Mouse (Mus musculus): ENCODE measurements around the gene Atp8b5.

Atp8b5 gene

DNA sequence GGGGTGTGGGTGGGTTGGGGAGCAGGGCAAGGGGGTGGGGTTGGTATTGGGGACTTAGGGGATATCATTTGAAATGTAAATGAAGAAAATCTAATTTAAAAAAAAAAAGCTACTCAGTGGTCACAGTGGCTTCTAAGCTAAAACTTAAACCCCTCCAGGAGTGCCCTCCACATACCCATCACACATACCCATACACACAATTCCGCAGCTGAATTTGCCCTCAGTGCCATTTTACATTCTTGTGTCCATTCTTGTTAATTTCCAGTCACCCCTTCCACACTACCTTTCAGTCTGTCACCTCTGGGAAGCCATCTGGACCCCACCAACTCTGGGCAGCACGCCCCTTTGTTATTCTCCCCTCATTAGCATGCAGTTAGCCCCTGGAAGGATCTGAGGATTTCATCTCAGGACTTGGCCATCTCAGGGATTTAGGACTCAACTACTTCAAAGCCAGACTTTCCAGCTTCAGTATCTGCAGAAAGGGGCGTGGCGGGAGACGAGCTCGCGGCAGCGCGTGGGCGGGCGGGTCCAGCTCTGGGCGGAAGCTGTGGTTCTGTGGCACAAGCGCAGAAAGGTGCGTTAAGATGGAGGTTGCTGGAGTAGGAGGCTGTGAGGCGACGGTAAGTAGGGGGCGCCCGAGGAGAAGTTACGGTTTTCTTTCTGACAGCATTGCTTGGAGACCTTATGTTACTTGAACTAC is at the start of gene Atp8b5:
Atp8b5 (plus strand) TSS at position 537 of the 700 bp plus-strand sequence.
- peak; percentile 81 for DNase-seq

DNA sequence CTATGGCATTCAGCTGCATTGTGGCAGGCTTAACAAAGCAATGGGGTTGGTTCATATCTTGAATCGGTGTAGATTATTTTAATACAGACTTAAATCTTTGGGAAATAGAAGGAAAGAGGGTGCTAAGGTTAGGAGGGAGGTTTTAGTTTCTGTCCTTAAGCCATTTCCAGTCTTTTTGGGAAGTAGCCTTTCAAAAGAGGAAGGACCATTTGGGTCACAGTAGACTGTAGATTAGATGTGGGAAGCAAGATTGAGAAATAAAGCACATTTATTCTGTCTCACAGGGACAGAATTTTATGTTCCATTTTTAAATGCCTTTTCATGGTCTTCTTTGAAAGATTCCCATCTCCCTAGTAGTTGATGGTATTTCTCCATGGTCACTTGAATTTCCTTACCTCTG is 49.0 kb upstream of the Atp8b5 start:
- no peak for DNase-seq

DNA sequence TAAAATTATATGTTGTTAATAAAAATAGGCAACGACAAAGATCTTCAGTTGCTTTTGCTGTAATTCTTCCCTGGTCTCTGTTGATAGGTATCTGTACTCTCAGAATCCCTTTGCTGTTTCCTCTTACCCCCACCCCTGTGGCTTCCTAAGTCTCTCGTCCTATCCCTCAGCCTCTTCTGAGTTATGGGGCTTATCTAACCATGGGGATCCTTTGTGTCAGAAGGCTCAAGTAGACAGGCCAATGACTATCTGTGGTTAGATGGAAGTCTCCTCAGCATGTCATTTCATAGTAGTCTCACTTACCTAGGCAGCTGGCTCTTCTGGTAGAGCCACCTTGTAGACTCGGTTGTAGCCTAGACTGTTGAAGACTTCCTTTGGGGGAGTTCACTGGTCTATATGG is 35.1 kb upstream of the Atp8b5 start:
- DNase-seq: no peak

DNA sequence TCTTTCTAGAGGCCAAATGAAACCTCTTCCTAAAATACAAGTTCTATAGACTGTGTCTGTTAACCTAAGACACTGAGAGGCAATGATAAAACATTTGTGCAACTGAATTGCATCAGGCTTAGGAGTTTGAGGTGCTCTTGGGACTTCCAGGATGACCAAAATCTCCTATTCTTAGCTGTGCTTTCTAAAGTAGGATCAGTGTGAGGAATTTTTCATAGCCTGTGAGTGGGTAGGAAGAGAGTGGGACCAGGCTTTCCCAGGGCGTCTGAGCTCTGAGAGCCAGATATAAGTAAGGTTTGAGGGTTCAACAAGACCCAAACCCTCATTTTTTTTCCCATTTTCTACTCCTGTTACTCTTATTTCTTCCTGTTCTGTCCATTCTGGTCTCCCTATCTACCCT is 34.0 kb upstream of the Atp8b5 start:
- DNase-seq: no peak

DNA sequence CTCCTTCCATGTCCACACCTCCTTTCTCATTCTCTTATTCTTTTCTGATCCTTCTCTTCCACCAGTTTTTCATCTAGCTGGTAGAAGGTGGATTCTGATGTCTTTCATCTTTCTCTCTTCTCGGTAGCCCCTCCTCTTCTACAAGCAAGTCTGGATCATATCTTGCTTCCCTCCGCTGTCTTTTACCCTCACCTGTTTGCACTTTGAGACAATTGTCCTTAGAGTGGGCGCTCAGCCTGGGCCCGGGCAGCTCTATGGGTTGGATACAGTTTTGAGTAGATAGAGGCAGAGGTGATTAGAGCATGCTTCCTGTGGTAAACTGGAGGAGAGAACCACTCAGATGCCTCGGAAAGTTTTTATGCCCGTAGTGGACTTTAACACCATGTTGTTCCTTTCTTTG is 33.5 kb upstream of the Atp8b5 start:
- DNase-seq: no peak

DNA sequence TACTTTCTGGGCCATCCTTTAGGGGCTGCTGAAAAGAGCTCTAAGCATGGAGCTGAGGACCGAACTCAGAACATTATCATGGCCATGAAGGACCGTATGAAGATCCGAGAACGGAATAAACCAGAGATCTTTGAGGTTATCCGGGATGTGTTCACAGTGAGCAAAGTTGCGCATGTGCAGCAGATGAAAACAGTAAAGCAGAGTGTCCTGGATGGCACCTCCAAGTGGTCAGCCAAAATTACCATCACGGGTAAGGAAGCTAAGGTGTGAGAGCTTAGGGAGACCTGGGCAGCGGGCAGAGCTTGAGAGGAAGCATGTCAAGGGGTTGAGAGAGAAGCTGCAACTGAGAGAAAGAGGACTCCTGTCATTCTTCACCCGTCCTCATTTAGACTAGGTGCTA is 30.1 kb upstream of the Atp8b5 start:
- DNase-seq: no peak

DNA sequence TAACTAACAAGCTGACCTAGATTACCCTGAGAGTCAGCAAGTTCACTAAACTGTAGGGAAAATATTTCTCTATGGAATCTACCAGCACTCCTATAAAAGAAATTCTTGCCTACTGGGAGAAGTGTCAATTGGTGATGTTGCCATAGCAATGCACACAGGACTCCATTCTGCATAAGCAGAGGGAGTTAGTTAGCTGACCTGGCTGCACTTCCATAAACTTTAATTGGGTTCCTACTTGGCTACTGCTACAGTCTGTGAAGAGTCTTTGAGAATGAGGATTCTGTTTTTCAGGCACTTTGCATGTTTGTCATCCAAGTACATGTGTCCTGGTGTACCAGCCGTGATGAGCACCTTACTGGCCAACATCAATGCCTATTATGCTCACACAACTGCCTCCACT is 26.2 kb upstream of the Atp8b5 start:
- no peak for DNase-seq

DNA sequence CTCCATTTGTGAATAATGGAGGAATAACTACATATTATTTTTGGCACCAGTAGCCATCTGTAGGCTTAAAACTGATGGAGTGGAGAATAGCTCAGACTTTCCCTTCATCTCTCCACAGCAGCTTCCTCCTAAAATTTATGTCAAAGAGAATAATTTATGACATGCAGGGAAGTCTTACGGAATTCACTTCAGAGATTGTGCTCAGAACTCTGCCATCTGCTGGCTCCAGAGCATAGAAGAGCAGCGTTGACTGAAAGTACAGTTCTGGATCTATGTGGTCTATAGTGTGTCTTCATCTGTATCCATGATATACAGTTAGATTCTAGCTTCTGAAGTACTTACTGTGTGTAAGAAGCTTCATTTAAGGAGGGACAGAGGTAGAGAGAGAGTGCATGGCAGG is 22.9 kb upstream of the Atp8b5 start:
- peak; percentile 23 for DNase-seq

DNA sequence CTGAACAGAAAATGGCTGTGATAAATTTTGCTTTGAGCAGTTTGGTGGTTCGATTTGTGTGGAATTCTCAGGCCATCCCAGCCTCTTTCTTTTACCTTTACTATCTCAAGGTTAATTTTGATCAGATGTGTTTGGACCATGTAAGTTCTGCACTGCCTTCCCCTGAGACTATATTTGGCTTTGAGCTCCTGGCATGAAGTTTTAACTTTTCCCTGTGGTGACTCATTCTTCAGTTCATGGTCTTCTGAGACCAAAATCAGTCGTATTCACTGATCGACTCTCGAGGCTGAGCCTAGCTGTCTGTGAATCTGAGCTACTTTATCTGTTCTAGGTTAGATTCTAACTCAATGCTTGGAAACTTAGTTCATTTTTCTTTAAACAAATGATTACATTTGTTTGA is 21.2 kb upstream of the Atp8b5 start:
- DNase-seq: no peak

DNA sequence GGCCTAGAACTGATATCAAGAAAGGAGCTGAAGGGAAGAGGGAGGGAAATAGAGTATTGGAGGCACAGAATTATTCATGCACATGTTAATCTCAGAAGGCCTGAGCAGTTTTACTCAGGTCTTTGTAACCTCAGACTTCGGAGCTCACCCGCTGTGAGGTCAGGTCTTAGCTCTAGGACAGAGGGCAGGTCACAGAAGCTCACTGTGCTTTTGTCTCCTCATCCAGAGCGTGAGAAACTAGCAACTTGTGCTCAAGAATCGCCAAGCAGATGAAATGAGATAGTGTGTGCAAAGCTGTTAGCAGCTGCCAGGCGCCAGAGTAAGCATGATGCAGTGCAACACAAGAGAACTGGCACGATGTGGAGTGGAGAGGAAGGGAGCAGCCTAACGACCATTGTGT is 18.9 kb upstream of the Atp8b5 start:
- no peak for DNase-seq

DNA sequence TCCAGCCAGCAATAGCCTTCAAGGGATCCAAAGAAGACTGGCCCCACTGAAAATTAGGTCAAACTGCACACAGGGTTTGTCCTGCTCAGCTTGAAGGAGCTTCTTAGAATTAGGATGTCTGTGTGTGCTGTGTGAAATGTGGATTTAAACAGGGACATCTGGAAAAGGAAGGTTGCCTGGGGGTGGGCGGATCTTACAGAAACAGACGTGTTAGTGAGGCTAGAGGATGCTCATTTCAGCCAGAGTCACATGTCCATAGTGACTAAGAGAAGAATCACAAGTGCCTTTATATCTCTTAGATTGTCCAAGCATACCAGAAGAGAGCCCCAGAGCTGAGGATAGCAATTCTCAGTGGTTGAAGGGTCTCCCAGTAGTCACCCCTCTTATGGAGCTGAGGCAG is 18.1 kb upstream of the Atp8b5 start:
- DNase-seq: peak; percentile 18

DNA sequence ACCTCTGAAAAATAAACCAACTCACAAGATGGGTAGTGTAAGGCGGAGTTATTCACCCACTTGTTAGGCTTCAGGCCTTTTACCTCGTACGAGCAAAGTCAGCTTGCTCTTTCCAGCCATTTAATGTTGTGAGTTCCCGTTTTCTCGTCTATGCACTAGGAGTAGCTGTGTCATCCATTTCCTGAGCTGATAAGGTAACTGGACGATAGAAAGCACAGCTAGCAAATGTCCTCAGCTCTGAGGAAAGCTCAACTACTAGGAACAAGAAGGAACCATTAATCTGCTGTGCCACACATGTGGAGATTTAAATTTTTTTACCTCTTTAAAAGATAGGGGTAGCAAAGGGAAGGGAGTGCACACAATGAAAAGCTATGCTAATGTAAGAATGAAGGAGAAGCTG is 15.7 kb upstream of the Atp8b5 start:
- no peak for DNase-seq

DNA sequence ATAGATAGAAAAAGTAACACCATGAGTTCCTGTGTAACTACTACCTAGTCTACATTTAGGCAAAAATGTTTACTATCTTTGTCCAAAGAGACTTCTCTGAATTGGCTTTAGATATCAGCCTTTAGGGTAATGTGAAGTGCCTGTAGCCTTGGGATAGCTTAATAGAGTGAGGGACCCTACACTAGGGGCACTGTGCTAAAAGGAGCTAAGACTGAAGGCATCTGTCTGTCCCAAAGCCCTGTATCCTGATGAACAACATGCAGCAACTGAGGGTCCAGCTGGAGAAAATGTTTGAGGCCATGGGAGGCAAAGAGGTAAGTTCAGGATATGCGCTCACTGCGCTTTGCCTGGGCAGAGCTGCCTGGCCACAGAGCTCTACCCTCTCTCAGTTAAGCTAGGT is 9.9 kb upstream of the Atp8b5 start:
- no peak for DNase-seq

DNA sequence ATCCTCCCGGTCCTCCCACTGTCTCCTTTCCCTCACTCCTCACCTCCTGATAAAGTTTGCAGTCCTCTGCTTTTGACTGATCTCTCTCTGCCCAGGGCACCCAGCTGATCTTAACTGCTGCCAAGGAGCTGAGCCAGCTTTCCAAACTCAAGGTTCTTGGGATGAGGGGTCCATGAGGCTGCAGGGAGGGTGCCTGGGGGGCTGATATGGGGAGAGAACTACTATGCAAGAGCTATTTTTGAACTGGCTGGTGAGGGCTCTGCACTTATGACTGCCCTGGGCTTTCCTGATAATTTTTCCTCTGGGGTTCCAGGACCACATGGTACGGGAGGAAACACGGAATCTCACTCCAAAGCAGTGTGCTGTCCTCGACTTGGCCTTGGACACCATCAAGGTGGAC is 8.4 kb upstream of the Atp8b5 start:
- DNase-seq: no peak

DNA sequence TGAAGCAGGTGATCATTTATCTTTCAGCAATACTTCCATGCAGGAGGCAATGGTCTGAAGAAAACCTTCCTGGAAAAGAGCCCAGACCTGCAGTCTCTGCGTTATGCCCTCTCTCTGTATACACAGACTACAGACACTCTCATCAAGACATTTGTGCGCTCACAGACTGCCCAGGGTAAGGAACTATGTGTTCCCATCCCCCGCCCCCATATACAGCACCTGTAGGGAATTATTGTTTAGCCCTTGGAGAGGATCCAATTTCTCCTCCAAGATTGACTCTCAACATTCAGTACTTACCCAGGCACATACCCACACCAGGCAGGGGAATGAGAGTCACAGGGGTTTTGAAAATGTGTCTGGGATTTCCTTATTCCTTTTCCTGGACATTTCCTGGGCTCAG is 7.5 kb upstream of the Atp8b5 start:
- no peak for DNase-seq

DNA sequence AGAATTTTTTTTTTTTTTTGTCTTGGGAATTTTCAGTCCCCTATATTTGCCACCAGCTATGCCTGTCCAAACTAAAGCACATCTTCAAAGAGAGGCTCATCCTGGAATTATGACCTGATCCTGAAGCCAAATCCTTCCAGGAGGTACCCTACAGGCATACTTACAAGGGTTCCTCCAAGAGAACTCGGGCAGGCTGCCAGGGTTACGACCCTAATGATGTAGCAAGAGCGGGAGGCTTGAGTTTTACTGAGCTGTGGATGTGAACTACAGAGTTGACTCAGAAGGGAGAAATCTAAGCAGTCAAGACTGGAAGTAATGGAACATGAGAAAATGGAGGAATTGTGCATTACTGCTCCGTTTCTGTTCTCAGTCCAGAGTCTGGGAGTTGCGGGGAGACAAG is 6.9 kb upstream of the Atp8b5 start:
- no peak for DNase-seq

DNA sequence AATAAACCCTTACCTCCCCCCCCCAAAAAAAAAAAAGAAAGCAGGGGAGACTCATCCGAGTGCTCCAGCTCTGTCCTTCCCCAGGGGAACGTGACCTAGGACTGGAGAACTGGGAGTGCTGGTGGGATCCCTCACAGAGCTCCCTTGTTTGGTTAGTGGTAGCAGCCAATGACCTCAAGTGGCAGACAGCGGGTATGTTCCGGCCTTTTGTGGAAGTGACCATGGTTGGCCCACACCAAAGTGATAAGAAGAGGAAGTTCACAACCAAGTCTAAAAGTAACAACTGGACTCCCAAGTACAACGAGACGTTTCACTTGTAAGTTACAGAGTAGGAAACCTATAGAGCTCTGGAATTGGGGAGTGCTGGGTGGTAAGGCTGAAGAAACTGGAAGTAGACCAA is 4.1 kb upstream of the Atp8b5 start:
- DNase-seq: no peak

DNA sequence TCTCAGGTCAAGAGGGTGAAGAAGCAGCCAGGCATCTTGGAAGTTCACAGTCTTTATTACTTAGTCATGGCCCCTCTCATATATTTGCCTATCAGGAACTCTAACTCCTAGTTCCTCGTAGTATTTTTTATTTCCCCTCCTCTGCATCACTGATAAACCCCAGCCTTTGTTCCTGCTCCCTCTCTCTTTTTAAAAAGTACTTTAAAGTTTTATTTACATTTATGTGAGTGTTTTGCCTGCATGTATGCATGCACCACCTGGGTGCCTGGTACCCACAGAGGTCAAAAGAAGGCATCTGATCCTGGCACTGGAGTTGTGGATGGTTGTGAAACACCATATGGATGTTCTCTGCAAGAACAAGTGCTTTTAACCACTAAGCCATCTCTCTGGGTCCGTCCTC is 813 bp upstream of the Atp8b5 start:
- DNase-seq: no peak

DNA sequence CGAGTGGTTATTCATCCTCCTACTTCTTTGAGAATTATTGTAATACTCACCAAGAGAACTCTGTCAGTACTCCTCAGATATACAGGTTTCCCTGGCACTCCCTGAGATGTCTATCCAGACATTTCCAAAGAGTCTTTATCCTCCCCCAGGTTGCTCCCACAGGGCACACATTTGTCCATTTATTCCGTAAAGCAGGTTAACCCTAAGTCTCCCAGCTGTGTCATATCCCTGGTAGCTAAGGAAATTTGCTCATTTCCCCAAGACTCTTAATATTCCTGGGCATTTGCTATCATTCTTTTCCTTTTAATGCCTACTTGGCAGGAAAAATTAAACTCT is 332 bp downstream of the Atp8b5 start:
- DNase-seq: no peak

DNA sequence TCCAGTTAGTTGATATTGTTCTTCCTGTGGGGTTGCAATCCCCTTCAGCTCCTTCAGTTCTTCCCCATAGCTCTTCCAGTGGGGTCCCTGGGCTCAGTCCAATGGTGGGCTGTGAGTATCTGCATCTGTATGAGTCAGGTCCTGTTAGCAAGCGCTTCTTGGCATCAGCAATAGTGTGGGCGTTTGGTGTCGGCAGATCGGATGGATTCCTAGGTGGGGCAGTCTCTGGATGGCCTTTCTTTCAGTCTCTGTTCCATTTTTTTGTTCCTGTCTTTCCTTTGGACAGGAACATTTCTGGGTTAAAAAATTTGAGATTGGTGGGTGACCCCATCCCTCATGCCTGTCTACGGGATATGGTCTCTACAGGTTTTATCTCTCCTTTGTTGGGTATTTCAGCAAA is 18.5 kb downstream of the Atp8b5 start:
- no peak for DNase-seq

DNA sequence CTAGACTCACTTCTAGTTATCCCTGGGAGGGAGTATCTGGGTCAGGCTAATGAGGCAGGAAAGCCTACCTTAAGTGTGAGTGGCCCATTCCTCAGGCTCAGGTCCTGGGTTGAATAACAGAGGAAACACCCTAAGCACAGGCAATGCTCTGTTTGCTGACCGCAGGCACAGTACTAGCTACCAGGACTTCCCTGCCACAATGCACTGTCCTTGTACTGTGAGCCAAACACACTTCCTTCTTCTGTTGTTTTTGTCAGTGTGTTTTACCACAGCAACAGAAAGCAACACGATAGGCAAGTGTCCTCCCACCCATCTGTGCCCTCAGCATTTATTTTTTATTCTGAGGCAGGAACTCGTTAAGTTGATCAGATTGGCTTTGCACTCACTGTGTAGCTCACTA is 20.3 kb downstream of the Atp8b5 start:
- DNase-seq: no peak

DNA sequence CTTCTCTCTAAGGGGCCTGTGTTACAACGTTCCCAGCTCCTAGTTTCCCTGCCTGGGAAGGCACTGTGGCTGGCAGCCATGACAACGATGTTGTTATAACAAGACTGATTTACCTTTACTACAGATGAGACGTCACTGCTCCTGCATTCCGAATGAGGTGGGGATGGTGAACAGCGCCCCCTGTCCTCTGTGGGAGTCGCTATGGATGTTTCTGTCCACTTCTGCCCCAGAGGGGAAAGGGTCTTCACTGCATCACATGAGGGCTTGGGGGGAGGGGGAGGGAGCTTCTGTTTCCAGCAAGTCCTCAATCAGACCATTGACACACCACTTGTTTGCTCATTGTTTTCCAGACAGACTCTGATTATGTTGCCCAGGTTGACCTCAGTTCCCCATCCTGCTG is 27.0 kb downstream of the Atp8b5 start:
- DNase-seq: no peak

DNA sequence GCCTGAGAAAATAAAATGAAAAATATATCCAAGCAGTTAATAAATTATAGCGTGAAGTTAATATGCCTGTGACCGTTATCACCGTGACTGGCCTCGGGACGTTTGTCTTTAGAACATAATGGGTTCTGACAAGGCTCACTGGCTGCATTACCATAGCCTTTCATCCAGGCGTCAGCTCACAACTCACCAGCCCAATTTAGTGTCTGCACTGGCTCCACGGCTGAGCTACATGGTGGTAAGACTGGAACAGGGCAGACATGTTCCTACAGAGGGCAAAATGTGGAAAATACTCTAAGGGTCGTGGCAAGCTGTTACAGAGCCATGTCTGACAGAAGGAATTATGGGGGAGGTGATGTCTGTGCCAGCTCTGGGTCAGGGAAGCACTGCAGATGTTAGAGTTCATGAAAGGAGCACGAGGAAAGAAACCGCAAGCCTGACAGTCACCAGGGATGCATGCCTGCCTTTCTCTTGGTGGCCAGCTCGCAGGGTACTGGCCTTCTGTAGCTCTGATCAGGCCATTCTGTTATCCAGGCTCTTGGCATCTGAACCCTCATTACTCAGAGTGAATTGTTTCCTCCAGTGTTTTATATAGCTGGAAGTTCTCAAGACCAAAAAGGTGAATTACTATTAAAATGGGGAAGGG is 42.9 kb downstream of the Atp8b5 start:
- no peak for DNase-seq

DNA sequence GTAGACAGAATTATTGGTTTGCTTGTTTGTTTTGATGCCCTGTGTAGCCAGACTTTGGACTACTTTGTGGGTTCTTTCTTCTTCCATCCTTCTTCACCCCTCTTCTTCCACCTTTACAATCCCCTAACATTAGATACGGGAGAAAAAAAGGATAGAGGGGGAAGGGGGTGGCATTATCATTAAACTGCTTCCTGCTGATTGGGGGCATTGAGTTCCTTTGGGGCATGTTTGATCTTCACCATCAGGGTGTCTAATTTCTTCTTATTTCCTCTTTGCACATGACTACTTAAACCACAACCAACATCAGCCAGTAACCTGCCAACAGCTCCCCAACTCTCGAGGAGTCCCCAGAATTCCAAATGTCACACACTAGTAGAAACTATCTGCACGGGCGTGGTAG is 54.6 kb downstream of the Atp8b5 start:
- no peak for DNase-seq

DNA sequence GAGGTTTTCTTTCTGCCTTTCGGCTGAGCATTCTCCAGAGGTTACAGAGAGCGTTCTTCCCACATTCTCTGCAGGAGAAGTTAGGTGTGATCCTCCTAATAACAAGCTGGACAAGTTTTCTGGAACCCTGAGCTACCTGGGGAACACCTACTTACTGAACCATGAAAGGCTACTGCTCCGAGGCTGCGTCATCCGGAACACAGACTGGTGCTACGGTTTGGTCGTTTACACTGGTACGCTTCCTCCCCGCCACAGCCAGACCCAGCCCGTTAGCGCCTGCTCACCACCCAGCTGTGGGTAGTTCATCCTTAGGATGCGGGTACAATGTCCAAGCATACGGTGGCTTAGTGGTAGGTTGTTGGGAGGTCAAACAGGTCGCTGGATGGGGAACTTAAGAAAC is 55.4 kb downstream of the Atp8b5 start:
- DNase-seq: no peak

All from right cerebral cortex, postnatal 25 days (tissue).